Mouse (Mus musculus) neural tube, embryonic 11.5 days (tissue): ENCODE data around the gene Gtf2a2. TPM values are rescaled to one million over a fixed set of nuclear protein-coding genes. Genes with fewer than 3 reads are reported as not detected.

Experiments used
- ATAC-seq: fragments of 200-750 bp; cut with Nextera tagmentation; 2 replicates; pipeline ENCODE4 v1.8.0; 2017; ENCODE audit warnings: moderate number of reproducible peaks, mild to moderate bottlenecking, moderate TSS enrichment, moderate library complexity; ENCODE audit not compliant: insufficient read depth, low FRiP score, low TSS enrichment
- DNase-seq: peaks from one replicate; pipeline ENCODE4 v3.0.0-alpha.2; 2015; ENCODE audit warnings: low spot score
- H3K27ac ChIP-seq: fragments of 300-500 bp; sonication (generic); 2 replicates; pipeline ENCODE4 v1.5.1; 2014; ENCODE audit warnings: low read depth, mild to moderate bottlenecking, low read length
- H3K27me3 ChIP-seq: fragments of 300-500 bp; sonication (generic); 2 replicates; pipeline ENCODE4 v1.6.1; 2014; ENCODE audit warnings: mild to moderate bottlenecking, low read length, mixed read lengths; ENCODE audit not compliant: control insufficient read depth, insufficient read depth
- H3K36me3 ChIP-seq: fragments of 300-500 bp; sonication (generic); 2 replicates; pipeline ENCODE4 v1.6.1; 2014; ENCODE audit warnings: mild to moderate bottlenecking, low read length, moderate library complexity, mixed read lengths; ENCODE audit not compliant: control insufficient read depth, insufficient read depth
- H3K4me1 ChIP-seq: fragments of 300-500 bp; sonication (generic); 2 replicates; pipeline ENCODE4 v1.6.1; 2014; ENCODE audit warnings: low read length, mixed read lengths; ENCODE audit not compliant: control insufficient read depth, insufficient read depth
- H3K4me2 ChIP-seq: fragments of 300-500 bp; sonication (generic); 2 replicates; pipeline ENCODE4 v1.6.1; 2014; ENCODE audit warnings: low read depth, mild to moderate bottlenecking, moderate library complexity
- H3K4me3 ChIP-seq: fragments of 300-500 bp; sonication (generic); 2 replicates; pipeline ENCODE4 v1.5.1; 2014; ENCODE audit warnings: low read depth, low read length
- H3K9ac ChIP-seq: fragments of 300-500 bp; sonication (generic); 2 replicates; pipeline ENCODE4 v1.6.1; 2014; ENCODE audit warnings: mild to moderate bottlenecking, low read length
- H3K9me3 ChIP-seq: fragments of 300-500 bp; sonication (generic); 2 replicates; pipeline ENCODE4 v1.6.1; 2016; ENCODE audit warnings: low read length; ENCODE audit not compliant: control insufficient read depth
- WGBS: fragments of 180-500 bp; shearing (Covaris S2); extraction: QIAGEN DNeasy Blood & Tissue Kit; methylation state at CpG from one replicate; pipeline ENCODE4 v1.1.7; 2014; 5-methylcytosine and 5-hydroxymethylcytosine counted together
- polyA plus RNA-seq: library from polyadenylated mRNA; unstranded; fragments of >200 nt; fragmentation: Nextera tagmentation; extraction: Ambion mirVana; gene quantifications from 2 replicates; pipeline ENCODE4 v1.2.1, GENCODE M21; 2014

The Gtf2a2 gene
- polyA plus RNA-seq, 1 experiment from 2014 or later = 195 TPM

DNA sequence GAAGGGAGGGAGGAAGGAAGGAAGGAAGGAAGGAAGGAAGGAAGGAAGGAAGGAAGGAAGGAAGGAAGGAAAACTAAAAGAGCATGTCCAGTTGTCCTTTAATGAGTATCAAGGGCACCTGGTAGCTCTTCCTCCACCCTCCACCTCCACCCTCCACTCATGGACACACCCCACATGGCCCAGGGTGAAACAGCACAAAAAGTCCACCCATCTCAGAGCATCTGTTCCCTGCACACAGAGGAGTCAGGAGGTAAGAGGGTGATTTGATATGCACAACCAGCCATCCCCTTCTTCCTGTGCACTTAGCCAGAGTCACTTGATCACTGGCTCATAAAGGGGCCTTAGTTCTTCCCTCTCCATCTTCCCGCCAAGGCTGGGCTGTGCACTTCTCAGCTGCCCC, 30.6 kb downstream of the Gtf2a2 start:
- no peaks in the 10 kb centered on the region for H3K4me1 ChIP-seq
- no peak for DNase-seq
- ATAC-seq = no peak
- H3K36me3 ChIP-seq = no peaks in the 10 kb centered on the region
- H3K27ac ChIP-seq = no peak overlapping the region
- no peaks in the 10 kb centered on the region for H3K27me3 ChIP-seq
- no peak overlapping the region for H3K9ac ChIP-seq
- H3K9me3 ChIP-seq = no peaks in the 10 kb centered on the region
- no peak overlapping the region for H3K4me3 ChIP-seq
- WGBS = 44% methylated on average over 1 of the region's 1 CpGs
- H3K4me2 ChIP-seq = no peak overlapping the region

DNA sequence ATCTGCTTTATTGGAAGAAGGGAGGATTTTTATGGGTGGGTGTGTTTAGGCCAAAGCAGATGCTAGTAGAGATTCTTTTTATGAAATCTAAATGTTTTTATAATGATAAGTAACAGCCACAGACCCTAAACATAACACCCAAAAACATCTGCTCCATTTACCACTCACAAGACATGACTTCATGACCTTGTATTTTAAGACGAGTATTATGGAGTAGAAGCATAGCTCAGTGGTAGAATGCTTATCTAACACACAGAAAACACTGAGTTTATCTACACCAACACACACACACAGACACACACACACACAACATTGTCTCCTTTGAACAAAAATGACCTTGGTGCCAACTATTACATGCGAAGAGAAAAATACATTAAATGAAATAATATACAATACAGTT, 32.5 kb downstream of the Gtf2a2 start:
- no peak for DNase-seq
- WGBS = 85% methylated on average over 2 of the region's 2 CpGs
- H3K4me3 ChIP-seq = no peak overlapping the region
- no peaks in the 10 kb centered on the region for H3K36me3 ChIP-seq
- H3K9ac ChIP-seq = no peak overlapping the region
- H3K4me2 ChIP-seq = no peak overlapping the region
- no peaks in the 10 kb centered on the region for H3K4me1 ChIP-seq
- no peak for ATAC-seq
- H3K9me3 ChIP-seq = no peaks in the 10 kb centered on the region
- H3K27ac ChIP-seq = no peak overlapping the region
- no peaks in the 10 kb centered on the region for H3K27me3 ChIP-seq

DNA sequence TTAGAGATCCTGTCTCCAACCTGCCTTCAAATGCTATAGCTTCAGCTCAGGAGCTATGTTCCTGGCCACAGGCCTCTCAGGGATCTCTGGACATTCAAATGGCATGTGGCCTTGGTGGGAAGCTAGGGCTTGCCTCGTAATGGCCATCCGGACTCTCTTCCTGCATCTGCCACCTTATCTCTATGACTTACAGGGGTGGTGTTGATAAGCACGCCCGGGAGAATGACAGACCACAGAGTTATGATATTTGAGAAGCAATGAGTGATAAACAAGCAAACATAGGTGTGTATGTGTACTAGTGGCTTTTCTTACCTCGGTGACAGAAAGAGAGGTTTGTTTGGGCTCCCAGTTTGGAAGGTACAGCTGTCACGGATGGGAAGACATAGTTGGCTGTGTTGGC, 33.9 kb downstream of the Gtf2a2 start:
- Histone ChIP-seq H3K27me3 (no peaks in the 10 kb centered on the region), H3K4me1 (no peaks in the 10 kb centered on the region), H3K4me3 (no peak overlapping the region), H3K36me3 (no peaks in the 10 kb centered on the region), H3K9ac (no peak overlapping the region), H3K9me3 (no peaks in the 10 kb centered on the region), H3K27ac (no peak overlapping the region), H3K4me2 (no peak overlapping the region)
- WGBS = 95% methylated on average over 6 of the region's 6 CpGs
- ATAC-seq = no peak
- DNase-seq = no peak

GRCm38 (mm10) chr9:70047839-70048238, 35.5 kb downstream of the Gtf2a2 start:
- Histone ChIP-seq H3K4me1 (no peaks in the 10 kb centered on the region), H3K27me3 (no peaks in the 10 kb centered on the region), H3K27ac (no peak overlapping the region), H3K9ac (no peak overlapping the region), H3K9me3 (no peaks in the 10 kb centered on the region), H3K36me3 (no peaks in the 10 kb centered on the region), H3K4me2 (no peak overlapping the region), H3K4me3 (no peak overlapping the region)
- DNase-seq (no peak), ATAC-seq (no peak)
- 60% methylated on average over 3 of the region's 3 CpGs for WGBS

GRCm38 (mm10) chr9:70048280-70048679, 35.9 kb downstream of the Gtf2a2 start:
- Histone ChIP-seq H3K4me2 (no peak overlapping the region), H3K36me3 (no peaks in the 10 kb centered on the region), H3K27me3 (no peaks in the 10 kb centered on the region), H3K9ac (no peak overlapping the region), H3K9me3 (no peaks in the 10 kb centered on the region), H3K4me3 (no peak overlapping the region), H3K4me1 (no peaks in the 10 kb centered on the region), H3K27ac (no peak overlapping the region)
- 47% methylated on average over 5 of the region's 5 CpGs for WGBS
- ATAC-seq = no peak
- DNase-seq = no peak

DNA sequence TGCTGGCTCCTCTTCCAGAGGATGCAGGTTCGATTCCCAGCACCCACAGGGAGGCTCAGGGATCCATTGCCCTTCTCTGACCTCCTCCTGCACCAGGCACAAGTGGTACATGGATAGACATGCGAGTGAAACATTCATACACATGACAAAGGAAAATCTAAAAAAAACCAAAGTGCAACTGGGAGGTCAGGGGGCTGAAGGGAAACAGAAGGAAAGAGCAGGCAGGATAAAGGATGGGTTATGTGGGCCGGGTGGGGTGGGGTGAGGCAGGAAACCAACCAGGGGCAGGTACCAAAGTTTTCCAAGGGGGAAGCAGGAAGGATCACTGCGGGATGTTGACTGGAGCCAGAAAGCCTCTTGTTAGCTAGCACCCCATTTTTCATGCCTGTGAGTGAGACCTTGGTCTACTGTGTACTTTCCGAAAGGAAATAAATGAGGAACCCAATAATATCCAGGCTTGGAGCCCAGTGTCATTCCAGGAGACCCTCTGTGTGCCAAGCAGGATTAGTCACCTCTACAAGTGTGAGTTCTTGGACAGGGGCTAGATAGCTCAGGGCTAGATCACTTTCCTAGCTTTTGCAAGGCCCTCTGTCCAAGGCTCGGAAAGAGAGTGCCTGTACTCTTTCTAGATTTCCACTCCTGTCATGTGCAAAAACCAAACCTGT, 36.5 kb downstream of the Gtf2a2 start:
- DNase-seq (no peak), ATAC-seq (no peak)
- Histone ChIP-seq H3K27ac (no peak overlapping the region), H3K4me3 (no peak overlapping the region), H3K9ac (no peak overlapping the region), H3K4me1 (no peaks in the 10 kb centered on the region), H3K4me2 (no peak overlapping the region), H3K27me3 (no peaks in the 10 kb centered on the region), H3K36me3 (no peaks in the 10 kb centered on the region), H3K9me3 (no peaks in the 10 kb centered on the region)
- 62% methylated on average over 6 of the region's 6 CpGs for WGBS

GRCm38 (mm10) chr9:70049416-70049783, 37.0 kb downstream of the Gtf2a2 start:
- Histone ChIP-seq H3K4me1 (no peaks in the 10 kb centered on the region), H3K36me3 (no peaks in the 10 kb centered on the region), H3K4me3 (no peak overlapping the region), H3K4me2 (no peak overlapping the region), H3K9ac (no peak overlapping the region), H3K9me3 (no peaks in the 10 kb centered on the region), H3K27ac (no peak overlapping the region), H3K27me3 (no peaks in the 10 kb centered on the region)
- DNase-seq (no peak), ATAC-seq (no peak)
- WGBS = 45% methylated on average over 3 of the region's 3 CpGs

DNA sequence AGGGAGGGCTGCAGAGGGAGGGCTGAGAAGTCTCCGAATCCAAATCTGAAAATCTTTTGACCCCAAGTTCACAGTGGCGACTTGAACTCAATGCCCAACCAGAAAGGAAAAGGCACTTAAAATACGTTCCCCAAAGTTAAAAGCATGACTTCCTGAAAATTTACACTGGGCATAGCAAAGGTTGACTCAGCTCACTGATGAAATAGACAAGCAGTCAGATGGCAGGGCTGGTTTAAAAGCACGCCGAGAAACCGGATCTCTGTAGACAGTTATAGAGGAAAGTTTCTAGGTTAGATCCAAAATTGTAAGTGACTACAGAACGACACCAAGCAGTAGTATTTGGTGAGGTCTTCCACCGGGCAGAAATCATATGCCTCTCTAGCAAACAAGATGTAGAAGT, 37.5 kb downstream of the Gtf2a2 start:
- H3K4me1 ChIP-seq = no peaks in the 10 kb centered on the region
- no peak overlapping the region for H3K9ac ChIP-seq
- no peak for ATAC-seq
- no peak for DNase-seq
- 62% methylated on average over 8 of the region's 8 CpGs for WGBS
- no peak overlapping the region for H3K4me3 ChIP-seq
- no peaks in the 10 kb centered on the region for H3K27me3 ChIP-seq
- H3K4me2 ChIP-seq = no peak overlapping the region
- no peaks in the 10 kb centered on the region for H3K36me3 ChIP-seq
- no peaks in the 10 kb centered on the region for H3K9me3 ChIP-seq
- no peak overlapping the region for H3K27ac ChIP-seq

- Histone ChIP-seq H3K27ac (no peak overlapping the region), H3K4me1 (no peaks in the 10 kb centered on the region), H3K4me2 (no peak overlapping the region), H3K9me3 (no peaks in the 10 kb centered on the region), H3K9ac (no peak overlapping the region), H3K4me3 (no peak overlapping the region), H3K36me3 (no peaks in the 10 kb centered on the region), H3K27me3 (no peaks in the 10 kb centered on the region)
- no peak for ATAC-seq
- 60% methylated on average over 3 of the region's 3 CpGs for WGBS
- DNase-seq = no peak
Measured at GRCm38 (mm10) chr9:70052730-70053129, 40.4 kb downstream of the Gtf2a2 start.
